Mouse (Mus musculus) testis, adult 2 months (tissue): ENCODE measurements around the gene Wbp2nl.

Source experiments
- CTCF ChIP-seq: fragments of 200-500 bp; IDR thresholded peaks from 2 replicates; pipeline ENCODE4 v1.5.1; 2012; ENCODE audit warnings: low read depth, mild to moderate bottlenecking, inconsistent platforms, low read length, moderate library complexity; ENCODE audit not compliant: control insufficient read depth, insufficient read depth, insufficient replicate concordance
- POLR2A ChIP-seq: fragments of 200-500 bp; IDR thresholded peaks from 2 replicates; pipeline ENCODE4 v1.6.1; 2012; ENCODE audit warnings: low read depth, mild to moderate bottlenecking, inconsistent platforms, low read length, moderate library complexity; ENCODE audit not compliant: control insufficient read depth

- TF ChIP-seq CTCF (no peak), POLR2A (no peak)
Measured at GRCm38 (mm10) chr15:82335194-82335593, 36.4 kb downstream of the Wbp2nl start.
